Mouse (Mus musculus): ENCODE results near the gene Gm45808. TPM values are rescaled to one million over a fixed set of nuclear protein-coding genes. Genes with fewer than 3 reads are reported as not detected.

Gene Gm45808
- polyA plus RNA-seq, 1 experiment from 2014 or later: not detected

DNA sequence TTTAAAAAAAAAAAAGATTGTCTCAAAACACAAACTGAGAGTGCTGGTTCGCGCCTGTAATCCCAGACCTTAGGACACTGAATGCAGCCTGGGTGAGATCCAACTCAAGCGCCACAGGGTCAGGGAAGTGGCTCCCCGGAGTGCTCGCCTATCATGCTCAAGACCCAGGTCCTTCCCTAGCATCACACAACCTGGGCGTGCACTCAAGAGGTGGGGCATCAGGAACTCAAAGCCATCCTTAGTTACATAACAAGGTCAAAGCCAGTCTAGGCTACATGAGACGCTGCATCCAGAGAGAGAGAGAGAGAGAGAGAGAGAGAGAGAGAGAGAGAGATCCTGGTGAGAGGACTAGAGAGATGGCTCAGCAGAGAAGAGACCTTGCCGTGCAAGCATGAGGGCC lies 60.1 kb downstream of the Gm45808 start:
- Histone ChIP-seq H3K36me3 (ENCODE audit: control insufficient read depth, insufficient read depth) (peaks cover 24% of the 10 kb centered on the region), H3K27me3 (replicated peaks; ENCODE audit: control insufficient read depth, insufficient read depth, low read length) (no peaks in the 10 kb centered on the region), H3K9me3 (ENCODE audit: control insufficient read depth, low read length) (no peaks in the 10 kb centered on the region), H3K27ac (ENCODE audit: low read length) (no peak overlapping the region), H3K4me1 (replicated peaks; ENCODE audit: control insufficient read depth, insufficient read depth, low read length) (no peaks in the 10 kb centered on the region), H3K9ac (replicated peaks; ENCODE audit: low read depth, low read length) (no peak overlapping the region), H3K4me3 (replicated peaks; ENCODE audit: low read length) (no peak overlapping the region), H3K4me2 (ENCODE audit: low read length) (no peak overlapping the region)
- ATAC-seq: no peak
- WGBS: 93% methylated on average over 8 of the region's 8 CpGs

DNA sequence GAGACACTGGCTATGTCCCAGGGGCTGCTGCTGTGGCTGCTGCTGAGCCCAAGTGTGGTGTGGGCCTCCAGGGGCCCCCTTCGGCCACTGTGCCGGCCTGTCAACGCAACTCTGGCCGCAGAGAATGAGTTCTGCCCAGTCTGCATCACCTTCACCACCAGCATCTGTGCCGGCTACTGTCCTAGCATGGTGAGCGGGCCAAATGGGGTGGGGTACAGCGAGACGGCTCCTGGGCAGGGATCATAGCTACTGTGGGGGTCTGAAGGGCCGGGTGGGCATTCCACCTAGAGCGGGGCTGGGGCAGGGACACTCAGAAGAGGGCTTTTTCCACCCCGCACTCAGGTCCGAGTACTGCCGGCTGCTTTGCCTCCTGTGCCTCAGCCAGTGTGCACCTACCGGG lies 65.4 kb downstream of the Gm45808 start:
- H3K27ac ChIP-seq (ENCODE audit: low read length): no peak overlapping the region
- no peak overlapping the region for H3K4me2 ChIP-seq (ENCODE audit: low read length)
- H3K36me3 ChIP-seq (ENCODE audit: control insufficient read depth, insufficient read depth): peaks cover 27% of the 10 kb centered on the region
- 92% methylated on average over 14 of the region's 14 CpGs for WGBS
- no peak overlapping the region for H3K9ac ChIP-seq (replicated peaks; ENCODE audit: low read depth, low read length)
- no peak overlapping the region for H3K4me3 ChIP-seq (replicated peaks; ENCODE audit: low read length)
- H3K9me3 ChIP-seq (ENCODE audit: control insufficient read depth, low read length): no peaks in the 10 kb centered on the region
- no peak for ATAC-seq
- H3K27me3 ChIP-seq (replicated peaks; ENCODE audit: control insufficient read depth, insufficient read depth, low read length): peaks cover 23% of the 10 kb centered on the region
- H3K4me1 ChIP-seq (replicated peaks; ENCODE audit: control insufficient read depth, insufficient read depth, low read length): no peaks in the 10 kb centered on the region

DNA sequence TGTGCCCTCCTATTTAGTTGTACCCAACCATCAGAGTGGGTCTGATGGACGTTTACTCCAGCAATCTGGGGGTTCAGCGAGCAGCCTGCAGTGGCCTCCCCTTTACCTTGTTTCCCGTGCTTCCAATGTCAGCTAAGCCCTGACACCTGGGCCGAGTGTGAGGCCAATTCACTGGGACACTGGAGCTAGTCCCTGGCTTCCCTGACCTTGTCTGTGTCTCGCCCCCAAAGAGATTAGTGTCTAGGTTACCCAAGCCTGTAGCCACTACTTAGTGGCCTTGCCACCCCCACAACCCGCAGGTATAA lies 66.0 kb downstream of the Gm45808 start, which contains the start of gene Lhb:
TSS of gene Lhb (plus strand) at position 206 of the 305 bp plus-strand sequence.
- peaks cover 29% of the 10 kb centered on the region for H3K27me3 ChIP-seq (replicated peaks; ENCODE audit: control insufficient read depth, insufficient read depth, low read length)
- WGBS: 59% methylated on average over 6 of the region's 6 CpGs
- peaks cover 27% of the 10 kb centered on the region for H3K36me3 ChIP-seq (ENCODE audit: control insufficient read depth, insufficient read depth)

DNA sequence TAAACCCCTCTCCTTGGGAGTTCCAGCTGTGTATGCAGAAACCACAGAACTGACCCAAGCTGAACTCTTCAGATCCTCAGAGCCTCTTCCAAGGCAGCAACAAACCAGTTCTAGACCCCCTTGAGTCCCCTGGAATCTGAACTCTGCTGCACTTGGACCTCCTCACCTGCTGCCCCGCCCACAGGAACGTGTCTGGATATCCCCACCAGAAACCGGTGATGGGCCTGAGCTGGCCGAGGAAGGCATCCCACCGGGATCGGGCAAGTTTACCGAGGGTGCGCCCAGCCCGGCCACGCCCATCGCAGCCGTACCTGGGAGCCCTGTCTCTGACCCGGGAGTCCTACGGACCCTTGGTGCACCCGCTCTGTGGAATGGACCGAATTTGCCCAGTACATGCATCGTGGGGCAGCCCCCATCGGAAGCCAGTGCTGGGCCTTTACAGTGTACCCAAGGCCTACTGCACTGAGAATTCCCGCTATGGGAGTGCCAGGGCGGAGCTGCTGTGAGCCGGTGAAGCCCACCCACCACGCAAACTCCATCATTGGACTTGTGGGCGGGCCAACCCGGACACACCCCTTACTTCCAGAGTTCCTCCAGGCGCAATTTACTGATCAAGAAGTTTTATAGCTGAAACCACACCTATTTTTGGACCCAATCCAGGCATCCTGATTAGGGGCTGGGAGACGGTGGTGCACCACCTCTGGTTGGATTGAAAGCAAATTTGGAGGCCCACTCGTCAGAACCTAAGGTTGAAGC lies 66.6 kb downstream of the Gm45808 start:
- Histone ChIP-seq H3K27me3 (replicated peaks; ENCODE audit: control insufficient read depth, insufficient read depth, low read length) (peaks cover 35% of the 10 kb centered on the region), H3K4me1 (replicated peaks; ENCODE audit: control insufficient read depth, insufficient read depth, low read length) (no peaks in the 10 kb centered on the region), H3K4me2 (ENCODE audit: low read length) (no peak overlapping the region), H3K36me3 (ENCODE audit: control insufficient read depth, insufficient read depth) (peaks cover 27% of the 10 kb centered on the region), H3K27ac (ENCODE audit: low read length) (no peak overlapping the region), H3K9me3 (ENCODE audit: control insufficient read depth, low read length) (no peaks in the 10 kb centered on the region), H3K4me3 (replicated peaks; ENCODE audit: low read length) (no peak overlapping the region), H3K9ac (replicated peaks; ENCODE audit: low read depth, low read length) (no peak overlapping the region)
- no peak for ATAC-seq
- WGBS: 15% methylated on average over 27 of the region's 27 CpGs

More for the DNA sequence above, 66.0 kb downstream of the Gm45808 start, which contains the start of gene Lhb:
- H3K4me1 ChIP-seq (replicated peaks; ENCODE audit: control insufficient read depth, insufficient read depth, low read length): no peaks in the 10 kb centered on the region
- no peak within 1 kb of the TSS for H3K4me2 ChIP-seq (ENCODE audit: low read length)
- no peak for ATAC-seq
- no peaks in the 10 kb centered on the region for H3K9me3 ChIP-seq (ENCODE audit: control insufficient read depth, low read length)
- H3K9ac ChIP-seq (replicated peaks; ENCODE audit: low read depth, low read length): no peak within 1 kb of the TSS
- H3K27ac ChIP-seq (ENCODE audit: low read length): no peak within 1 kb of the TSS
- no peak within 1 kb of the TSS for H3K4me3 ChIP-seq (replicated peaks; ENCODE audit: low read length)

DNA sequence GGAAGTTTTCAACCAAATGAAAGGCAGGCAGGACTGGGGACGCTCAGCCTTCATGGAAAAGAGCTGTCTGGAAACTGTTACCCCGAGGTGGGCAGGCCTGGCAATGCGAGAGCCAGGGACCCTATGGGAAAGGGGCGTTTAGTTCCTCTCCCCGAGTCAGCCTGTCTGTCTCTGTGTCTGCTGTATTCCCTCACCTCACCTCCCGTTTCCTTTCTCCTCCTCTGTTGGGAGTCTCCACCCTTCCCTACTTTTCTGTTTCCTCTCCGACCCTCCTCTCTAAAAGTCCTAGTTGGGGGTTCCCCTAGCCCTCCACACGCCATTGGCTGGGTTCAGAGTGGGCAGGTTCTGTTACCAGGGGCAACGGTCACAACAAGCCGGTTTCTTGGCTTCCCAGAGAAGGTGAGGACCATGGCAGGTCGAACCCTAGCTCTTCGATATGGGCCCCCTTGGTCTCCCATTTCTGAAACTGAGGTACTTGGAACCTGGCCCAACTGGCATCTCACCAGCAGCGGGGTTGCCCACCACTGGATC lies 68.6 kb downstream of the Gm45808 start:
- Histone ChIP-seq H3K27ac (ENCODE audit: low read length) (no peak overlapping the region), H3K9ac (replicated peaks; ENCODE audit: low read depth, low read length) (no peak overlapping the region), H3K36me3 (ENCODE audit: control insufficient read depth, insufficient read depth) (peaks cover 13% of the 10 kb centered on the region), H3K4me2 (ENCODE audit: low read length) (no peak overlapping the region), H3K9me3 (ENCODE audit: control insufficient read depth, low read length) (no peaks in the 10 kb centered on the region), H3K27me3 (replicated peaks; ENCODE audit: control insufficient read depth, insufficient read depth, low read length) (peaks cover 54% of the 10 kb centered on the region), H3K4me1 (replicated peaks; ENCODE audit: control insufficient read depth, insufficient read depth, low read length) (peaks cover 8% of the 10 kb centered on the region), H3K4me3 (replicated peaks; ENCODE audit: low read length) (no peak overlapping the region)
- 12% methylated on average over 13 of the region's 13 CpGs for WGBS
- ATAC-seq: no peak

Small RNA genes within 50 kb of the gene (microRNA-seq; reads per million reads assigned to microRNA genes)
- 0.62 reads per million for gene Gm22133

Other genes starting within 250 kb of the Gm45808 start
- 1.5 and 1.6 TPM in 2 replicates for gene Cd37, start 247.7 kb downstream of the Gm45808 start, polyA plus RNA-seq (2015; fragmentation: Nextera tagmentation; extraction: Ambion mirVana)
- gene Slc6a16, start 245.7 kb downstream of the Gm45808 start, polyA plus RNA-seq (2015; fragmentation: Nextera tagmentation; extraction: Ambion mirVana): 0.30 and 0.47 TPM in 2 replicates
- gene Slc6a21, start 209.3 kb downstream of the Gm45808 start, polyA plus RNA-seq (2015; fragmentation: Nextera tagmentation; extraction: Ambion mirVana): not detected in 2 replicates
- gene Trpm4, start 153.0 kb downstream of the Gm45808 start, polyA plus RNA-seq (2015; fragmentation: Nextera tagmentation; extraction: Ambion mirVana): 8.2 and 10.1 TPM in 2 replicates
- 0.60 TPM in 1 of 2 replicates, not detected in the other for gene Hrc, start 151.5 kb downstream of the Gm45808 start, polyA plus RNA-seq (2015; fragmentation: Nextera tagmentation; extraction: Ambion mirVana)
- 16.1 and 19.7 TPM in 2 replicates for gene Ppfia3, start 119.8 kb downstream of the Gm45808 start, polyA plus RNA-seq (2015; fragmentation: Nextera tagmentation; extraction: Ambion mirVana)
- 6.1 and 18.5 TPM in 2 replicates for gene Lin7b, start 116.2 kb downstream of the Gm45808 start, polyA plus RNA-seq (2015; fragmentation: Nextera tagmentation; extraction: Ambion mirVana)
- gene Snrnp70, start 91.1 kb downstream of the Gm45808 start, polyA plus RNA-seq (2015; fragmentation: Nextera tagmentation; extraction: Ambion mirVana): 206 and 215 TPM in 2 replicates
- gene Kcna7, start 81.2 kb downstream of the Gm45808 start, polyA plus RNA-seq (2015; fragmentation: Nextera tagmentation; extraction: Ambion mirVana): not detected in 2 replicates
- gene Ntf5, start 73.1 kb downstream of the Gm45808 start, polyA plus RNA-seq (2015; fragmentation: Nextera tagmentation; extraction: Ambion mirVana): 0.10 TPM in 1 of 2 replicates, not detected in the other
- 0.44 and 0.65 TPM in 2 replicates for gene Lhb, start 66.0 kb downstream of the Gm45808 start, polyA plus RNA-seq (2015; fragmentation: Nextera tagmentation; extraction: Ambion mirVana)
- gene Gys1, start 52.0 kb downstream of the Gm45808 start, polyA plus RNA-seq (2015; fragmentation: Nextera tagmentation; extraction: Ambion mirVana): 19.9 and 21.6 TPM in 2 replicates
- gene Ruvbl2, start 48.7 kb downstream of the Gm45808 start, polyA plus RNA-seq (2015; fragmentation: Nextera tagmentation; extraction: Ambion mirVana): 137 and 147 TPM in 2 replicates
- 5,701 and 5,899 TPM in 2 replicates for gene Ftl1, start 26.9 kb downstream of the Gm45808 start, polyA plus RNA-seq (2015; fragmentation: Nextera tagmentation; extraction: Ambion mirVana)
- 225 and 257 TPM in 2 replicates for gene Bax, start 19.9 kb downstream of the Gm45808 start, polyA plus RNA-seq (2015; fragmentation: Nextera tagmentation; extraction: Ambion mirVana)
- 0.12 TPM in 1 of 2 replicates, not detected in the other for gene Tulp2, start 4.9 kb downstream of the Gm45808 start, polyA plus RNA-seq (2015; fragmentation: Nextera tagmentation; extraction: Ambion mirVana)
- gene Dhdh, start 2.0 kb upstream of the Gm45808 start, polyA plus RNA-seq (2015; fragmentation: Nextera tagmentation; extraction: Ambion mirVana): 2.2 and 3.0 TPM in 2 replicates
- 106 and 107 TPM in 2 replicates for gene Nucb1, start 23.6 kb upstream of the Gm45808 start, polyA plus RNA-seq (2015; fragmentation: Nextera tagmentation; extraction: Ambion mirVana)
- gene Ppp1r15a, start 39.5 kb upstream of the Gm45808 start, polyA plus RNA-seq (2015; fragmentation: Nextera tagmentation; extraction: Ambion mirVana): 14.4 and 16.4 TPM in 2 replicates
- gene Plekha4, start 39.5 kb upstream of the Gm45808 start, polyA plus RNA-seq (2015; fragmentation: Nextera tagmentation; extraction: Ambion mirVana): 0.57 and 0.81 TPM in 2 replicates
- gene Hsd17b14, start 68.1 kb upstream of the Gm45808 start, polyA plus RNA-seq (2015; fragmentation: Nextera tagmentation; extraction: Ambion mirVana): not detected in 2 replicates
- 24.2 and 24.5 TPM in 2 replicates for gene Bcat2, start 83.3 kb upstream of the Gm45808 start, polyA plus RNA-seq (2015; fragmentation: Nextera tagmentation; extraction: Ambion mirVana)
- gene Fgf21, start 128.7 kb upstream of the Gm45808 start, polyA plus RNA-seq (2015; fragmentation: Nextera tagmentation; extraction: Ambion mirVana): not detected in 2 replicates
- not detected in 2 replicates for gene Fut1, start 130.5 kb upstream of the Gm45808 start, polyA plus RNA-seq (2015; fragmentation: Nextera tagmentation; extraction: Ambion mirVana)
- gene Izumo1, start 135.0 kb upstream of the Gm45808 start, polyA plus RNA-seq (2015; fragmentation: Nextera tagmentation; extraction: Ambion mirVana): not detected in 2 replicates
- gene Rasip1, start 140.7 kb upstream of the Gm45808 start, polyA plus RNA-seq (2015; fragmentation: Nextera tagmentation; extraction: Ambion mirVana): 13.5 and 15.1 TPM in 2 replicates
- 2.8 and 4.2 TPM in 2 replicates for gene Mamstr, start 153.2 kb upstream of the Gm45808 start, polyA plus RNA-seq (2015; fragmentation: Nextera tagmentation; extraction: Ambion mirVana)
- gene Fut2, start 179.6 kb upstream of the Gm45808 start, polyA plus RNA-seq (2015; fragmentation: Nextera tagmentation; extraction: Ambion mirVana): 0.10 and 0.21 TPM in 2 replicates
- 0.80 and 0.84 TPM in 2 replicates for gene Ntn5, start 197.2 kb upstream of the Gm45808 start, polyA plus RNA-seq (2015; fragmentation: Nextera tagmentation; extraction: Ambion mirVana)
- gene Sec1, start 207.6 kb upstream of the Gm45808 start, polyA plus RNA-seq (2015; fragmentation: Nextera tagmentation; extraction: Ambion mirVana): 0.10 and 0.25 TPM in 2 replicates
- gene Car11, start 213.0 kb upstream of the Gm45808 start, polyA plus RNA-seq (2015; fragmentation: Nextera tagmentation; extraction: Ambion mirVana): 40.1 and 64.4 TPM in 2 replicates
- gene Dbp, start 218.3 kb upstream of the Gm45808 start, polyA plus RNA-seq (2015; fragmentation: Nextera tagmentation; extraction: Ambion mirVana): 4.1 and 4.3 TPM in 2 replicates
- 567 and 579 TPM in 2 replicates for gene Rpl18, start 228.6 kb upstream of the Gm45808 start, polyA plus RNA-seq (2015; fragmentation: Nextera tagmentation; extraction: Ambion mirVana)
- 29.9 and 31.1 TPM in 2 replicates for gene Sphk2, start 231.2 kb upstream of the Gm45808 start, polyA plus RNA-seq (2015; fragmentation: Nextera tagmentation; extraction: Ambion mirVana)
- gene Fam83e, start 234.4 kb upstream of the Gm45808 start, polyA plus RNA-seq (2015; fragmentation: Nextera tagmentation; extraction: Ambion mirVana): 0.60 and 1.1 TPM in 2 replicates
- gene Spaca4, start 239.0 kb upstream of the Gm45808 start, polyA plus RNA-seq (2015; fragmentation: Nextera tagmentation; extraction: Ambion mirVana): not detected in 2 replicates